Mouse (Mus musculus) brown adipose tissue, adult 24 weeks (tissue): ENCODE results near the gene Mrps23. TPM values are rescaled to one million over a fixed set of nuclear protein-coding genes. Genes with fewer than 3 reads are reported as not detected.

Experiments
- H3K27ac ChIP-seq: fragments of 200-500 bp; replicated peaks from 2 replicates; pipeline ENCODE4 v1.5.1; 2012; ENCODE audit warnings: low read depth, mild to moderate bottlenecking, low read length
- H3K4me1 ChIP-seq: fragments of 200-500 bp; 2 replicates; pipeline ENCODE4 v1.6.1; 2012; ENCODE audit warnings: low read length, mixed read lengths; ENCODE audit not compliant: control insufficient read depth, insufficient read depth, insufficient read length
- H3K4me3 ChIP-seq: fragments of 200-500 bp; 2 replicates; pipeline ENCODE4 v1.5.1; 2012; ENCODE audit warnings: low read depth, mild to moderate bottlenecking, low read length, moderate library complexity; ENCODE audit not compliant: insufficient read depth
- polyA plus RNA-seq: library from polyadenylated mRNA; stranded (reverse); fragments of >200 nt; gene quantifications from 2 replicates; pipeline ENCODE4 v1.2.4, GENCODE M21; 2012; ENCODE audit not compliant: missing spikeins, insufficient read depth, insufficient read length

Mrps23 gene
- polyA plus RNA-seq, 1 experiment: 192 TPM

- H3K4me3 ChIP-seq: peak overlapping the region; percentile 50
- H3K27ac ChIP-seq: peak overlapping the region; percentile 95
- H3K4me1 ChIP-seq: no peaks in the 10 kb centered on the region
Measured at GRCm38 (mm10) chr11:88214881-88215831, 11.0 kb downstream of the Mrps23 start.

GRCm38 (mm10) chr11:88216231-88216685, 12.1 kb downstream of the Mrps23 start:
- peak overlapping the region; percentile 28; the same call in 1 of the 2 replicates for H3K4me3 ChIP-seq
- no peak overlapping the region for H3K27ac ChIP-seq
- no peaks in the 10 kb centered on the region for H3K4me1 ChIP-seq

GRCm38 (mm10) chr11:88218155-88218554, 14.0 kb downstream of the Mrps23 start:
- Histone ChIP-seq H3K4me3 (no peak overlapping the region), H3K4me1 (no peaks in the 10 kb centered on the region), H3K27ac (no peak overlapping the region)

GRCm38 (mm10) chr11:88218586-88218985, 14.4 kb downstream of the Mrps23 start:
- no peaks in the 10 kb centered on the region for H3K4me1 ChIP-seq
- no peak overlapping the region for H3K27ac ChIP-seq
- no peak overlapping the region for H3K4me3 ChIP-seq

GRCm38 (mm10) chr11:88221929-88222475, 17.8 kb downstream of the Mrps23 start:
- Histone ChIP-seq H3K4me3 (no peak overlapping the region), H3K27ac (no peak overlapping the region), H3K4me1 (no peaks in the 10 kb centered on the region)

GRCm38 (mm10) chr11:88227001-88227957, 23.1 kb downstream of the Mrps23 start:
- Histone ChIP-seq H3K27ac (no peak overlapping the region), H3K4me3 (no peak overlapping the region), H3K4me1 (no peaks in the 10 kb centered on the region)

GRCm38 (mm10) chr11:88231213-88231790, 27.1 kb downstream of the Mrps23 start:
- Histone ChIP-seq H3K4me3 (no peak overlapping the region), H3K4me1 (peaks cover 12% of the 10 kb centered on the region), H3K27ac (no peak overlapping the region)

- peak overlapping the region; percentile 36 for H3K4me3 ChIP-seq
- peak overlapping the region; percentile 77 for H3K27ac ChIP-seq
Measured at GRCm38 (mm10) chr11:88233528-88234427, 29.6 kb downstream of the Mrps23 start.

GRCm38 (mm10) chr11:88234789-88235188, 30.6 kb downstream of the Mrps23 start:
- peaks cover 12% of the 10 kb centered on the region for H3K4me1 ChIP-seq
- H3K27ac ChIP-seq: peak overlapping the region; percentile 73
- H3K4me3 ChIP-seq: peak overlapping the region; percentile 42

More at GRCm38 (mm10) chr11:88233528-88234427, 29.6 kb downstream of the Mrps23 start:
- peaks cover 12% of the 10 kb centered on the region for H3K4me1 ChIP-seq

GRCm38 (mm10) chr11:88235221-88236203, 31.3 kb downstream of the Mrps23 start:
- peaks cover 12% of the 10 kb centered on the region for H3K4me1 ChIP-seq
- H3K4me3 ChIP-seq: peak overlapping the region; percentile 66
- H3K27ac ChIP-seq: peak overlapping the region; percentile 96

GRCm38 (mm10) chr11:88240275-88240674, 36.1 kb downstream of the Mrps23 start:
- peak overlapping the region; percentile 39; the same call in 1 of the 2 replicates for H3K27ac ChIP-seq
- H3K4me1 ChIP-seq: no peaks in the 10 kb centered on the region
- H3K4me3 ChIP-seq: no peak overlapping the region

GRCm38 (mm10) chr11:88240736-88241353, 36.7 kb downstream of the Mrps23 start:
- no peak overlapping the region for H3K4me3 ChIP-seq
- H3K27ac ChIP-seq: peak overlapping the region; percentile 39; the same call in 1 of the 2 replicates
- H3K4me1 ChIP-seq: no peaks in the 10 kb centered on the region
